Mouse (Mus musculus) natural killer cell, adult 2 months (primary cell): Measurements from ENCODE around the gene Pxmp4.

ENCODE experiments used
- DNase-seq, 2 experiments: peaks; one replicate each; pipeline ENCODE4 v3.0.0; 2022; ENCODE audit warnings: low spot score in 2 of 2

Pxmp4 gene

GRCm38 (mm10) chr2:154603638-154604153, at the start of gene Pxmp4:
Gene Pxmp4 (minus strand): TSS chr2:154603708.
- peak; percentile 98 to 99 for DNase-seq

GRCm38 (mm10) chr2:154651363-154651762, 47.9 kb upstream of the Pxmp4 start, which contains the start of gene Chmp4b:
Gene Chmp4b (plus strand): TSS chr2:154651705.
- no peak for DNase-seq

GRCm38 (mm10) chr2:154650404-154650803, 46.9 kb upstream of the Pxmp4 start:
- no peak for DNase-seq

- peak in 1 of 2 experiments; percentile 33 for DNase-seq
Measured at GRCm38 (mm10) chr2:154648086-154648485, 44.6 kb upstream of the Pxmp4 start.

GRCm38 (mm10) chr2:154646634-154647033, 43.1 kb upstream of the Pxmp4 start:
- no peak for DNase-seq

- no peak for DNase-seq
Measured at GRCm38 (mm10) chr2:154642712-154643385, 39.3 kb upstream of the Pxmp4 start.

- DNase-seq = no peak
Measured at GRCm38 (mm10) chr2:154642005-154642459, 38.5 kb upstream of the Pxmp4 start.

- no peak for DNase-seq
Measured at GRCm38 (mm10) chr2:154641176-154641575, 37.7 kb upstream of the Pxmp4 start.

GRCm38 (mm10) chr2:154639115-154639514, 35.6 kb upstream of the Pxmp4 start:
- DNase-seq = no peak

GRCm38 (mm10) chr2:154638521-154638920, 35.0 kb upstream of the Pxmp4 start:
- no peak for DNase-seq

GRCm38 (mm10) chr2:154635826-154636225, 32.3 kb upstream of the Pxmp4 start:
- no peak for DNase-seq

GRCm38 (mm10) chr2:154633876-154634644, 30.6 kb upstream of the Pxmp4 start:
- DNase-seq = no peak

- no peak for DNase-seq
Measured at GRCm38 (mm10) chr2:154633039-154633742, 29.7 kb upstream of the Pxmp4 start.

GRCm38 (mm10) chr2:154632203-154632780, 28.8 kb upstream of the Pxmp4 start:
- no peak for DNase-seq

- DNase-seq = no peak
Measured at GRCm38 (mm10) chr2:154630531-154630930, 27.0 kb upstream of the Pxmp4 start.

GRCm38 (mm10) chr2:154624137-154624536, 20.6 kb upstream of the Pxmp4 start:
- DNase-seq = no peak

GRCm38 (mm10) chr2:154621684-154622083, 18.2 kb upstream of the Pxmp4 start:
- no peak for DNase-seq

GRCm38 (mm10) chr2:154617061-154617460, 13.6 kb upstream of the Pxmp4 start:
- DNase-seq = no peak

- peak; percentile 18 to 26 for DNase-seq
Measured at GRCm38 (mm10) chr2:154615674-154616073, 12.2 kb upstream of the Pxmp4 start.

GRCm38 (mm10) chr2:154614841-154615576, 11.5 kb upstream of the Pxmp4 start:
- no peak for DNase-seq
